14 mouse cellular contexts compared by ENCODE assay signal in genomic region chr11:52163926-52164325, GRCm38 (mm10). TPM values are rescaled to one million over a fixed set of nuclear protein-coding genes. Genes with fewer than 3 reads are reported as not detected.
DNase-seq lines count a peak whose midpoint lies in the region; ATAC-seq and TF ChIP-seq lines count a peak whose summit lies in the region.
"Had no signal": no experiment of that assay in that cellular context is flagged by ENCODE, and none has a peak within 500 bp of the region (broad histone marks: within the 10 kb centered on the region; RNA-seq: fewer than 3 reads in every experiment).

No protein-coding gene starts in this region.

- H3K9me3 ChIP-seq in liver, embryonic 11.5 days (ENCODE audit: control insufficient read depth, low read length): no peaks in the 10 kb centered on the region
- H3K9me3 ChIP-seq in intestine, postnatal 0 days (ENCODE audit: control insufficient read depth): no peaks in the 10 kb centered on the region
- H3K9me3 ChIP-seq: midbrain, embryonic 13.5 days had no signal

- ATAC-seq in liver, embryonic 11.5 days (replicated peaks; ENCODE audit: low FRiP score): no peak
- ATAC-seq in intestine, postnatal 0 days: no peak
- ATAC-seq: activated CD4-positive, CD25-positive, alpha-beta regulatory T cell, adult 4 months; forebrain, embryonic 14.5 days; midbrain, embryonic 13.5 days had no signal

- no peak overlapping the region for H3K4me3 ChIP-seq in liver, adult 2 months (ENCODE audit: insufficient read depth, low read depth, low read length)
- H3K4me3 ChIP-seq in liver, embryonic 11.5 days (ENCODE audit: low read depth, low read length): no peak overlapping the region
- H3K4me3 ChIP-seq in gastrocnemius, adult 2 months: peak overlapping the region; percentile 30; the same call in 1 of the 2 replicates
- H3K4me3 ChIP-seq in intestine, postnatal 0 days (ENCODE audit: low read depth, low read length): no peak overlapping the region
- H3K4me3 ChIP-seq: midbrain, embryonic 13.5 days had no signal

- H3K27ac ChIP-seq in liver, adult 2 months (replicated peaks; ENCODE audit: insufficient read depth, low read depth, low read length): no peak overlapping the region
- H3K27ac ChIP-seq in liver, embryonic 11.5 days (ENCODE audit: low read depth, low read length): no peak overlapping the region
- no peak overlapping the region for H3K27ac ChIP-seq in gastrocnemius, adult 2 months
- H3K27ac ChIP-seq in intestine, postnatal 0 days (ENCODE audit: low read depth, low read length): no peak overlapping the region
- H3K27ac ChIP-seq: midbrain, embryonic 13.5 days had no signal

- no peaks in the 10 kb centered on the region for H3K79me2 ChIP-seq in liver, adult 2 months (ENCODE audit: control insufficient read depth, insufficient read depth, low read length)

- no peak overlapping the region for H3K4me2 ChIP-seq in liver, embryonic 11.5 days
- H3K4me2 ChIP-seq in intestine, postnatal 0 days (replicated peaks; ENCODE audit: low read depth): no peak overlapping the region
- H3K4me2 ChIP-seq: midbrain, embryonic 13.5 days had no signal

- H3K4me1 ChIP-seq in liver, adult 2 months (ENCODE audit: control insufficient read depth, insufficient read depth, low read length): no peaks in the 10 kb centered on the region
- no peaks in the 10 kb centered on the region for H3K4me1 ChIP-seq in liver, embryonic 11.5 days (replicated peaks; ENCODE audit: control insufficient read depth, insufficient read depth, low read length)
- H3K4me1 ChIP-seq in intestine, postnatal 0 days (replicated peaks; ENCODE audit: control insufficient read depth, insufficient read depth, low read length): no peaks in the 10 kb centered on the region

- peak; percentile 19 for DNase-seq in liver, adult 2 months (ENCODE audit: extremely low read depth, low read depth, low spot score)
- DNase-seq in liver, embryonic 11.5 days (ENCODE audit: low spot score): no peak
- peak; percentile 59 for DNase-seq in gastrocnemius, adult 2 months
- peak; percentile 62 to 70 for DNase-seq in kidney, adult 8-10 months
- DNase-seq in lung, postnatal 25 days (ENCODE audit: low spot score): peak; percentile 54
- no peak for DNase-seq in left cerebral cortex, postnatal 25 days (ENCODE audit: low spot score in 2 of 2)
- DNase-seq in layer of hippocampus, adult 9-11 months: no peak

- H3K9ac ChIP-seq in liver, adult 2 months (ENCODE audit: low read depth, low read length): no peak overlapping the region
- H3K9ac ChIP-seq in liver, embryonic 11.5 days (ENCODE audit: low read depth, low read length): no peak overlapping the region
- H3K9ac ChIP-seq in intestine, postnatal 0 days (ENCODE audit: low read depth, low read length): no peak overlapping the region
- H3K9ac ChIP-seq: midbrain, embryonic 13.5 days had no signal

- H3K36me3 ChIP-seq in liver, adult 2 months (ENCODE audit: control insufficient read depth, insufficient read depth, low read length): no peaks in the 10 kb centered on the region
- no peaks in the 10 kb centered on the region for H3K36me3 ChIP-seq in liver, embryonic 11.5 days (ENCODE audit: control insufficient read depth, insufficient read depth, low read length)
- H3K36me3 ChIP-seq in intestine, postnatal 0 days (ENCODE audit: control insufficient read depth, insufficient read depth): no peaks in the 10 kb centered on the region
- H3K36me3 ChIP-seq: midbrain, embryonic 13.5 days had no signal

- WGBS in liver, adult 2 months: 33% methylated on average over 10 of the region's 10 CpGs
- 25% methylated on average over 10 of the region's 10 CpGs for WGBS in liver, embryonic 11.5 days
- 31% methylated on average over 10 of the region's 10 CpGs for WGBS in intestine, postnatal 0 days

- intact Hi-C loops in gastrocnemius, adult 2 months (cut with DNase I): no loop called here
- intact Hi-C loops in left cerebral cortex, postnatal 25 days (cut with DNase I): no loop called here

- no peak for TF ChIP-seq POLR2A in liver, adult 2 months (IDR thresholded peaks at IDR 0.05; ENCODE audit: extremely low read depth, insufficient read depth, low read length)

- TF ChIP-seq CTCF in liver, adult 2 months (IDR thresholded peaks at IDR 0.05; ENCODE audit: low read depth, low read length): no peak
- no peak for TF ChIP-seq CTCF in gastrocnemius, adult 2 months (IDR thresholded peaks at IDR 0.05)
- TF ChIP-seq CTCF in intestine, postnatal 0 days (IDR thresholded peaks at IDR 0.05; ENCODE audit: low read depth): no peak

- peaks cover 2% of the 10 kb centered on the region; the same call in 1 of the 2 replicates for H3K27me3 ChIP-seq in liver, adult 2 months (ENCODE audit: control insufficient read depth, insufficient read depth, low read length)
- H3K27me3 ChIP-seq in liver, embryonic 11.5 days (replicated peaks; ENCODE audit: control insufficient read depth, insufficient read depth, low read length): peaks cover 41% of the 10 kb centered on the region
- peaks cover 3% of the 10 kb centered on the region; the same call in 1 of the 2 replicates for H3K27me3 ChIP-seq in intestine, postnatal 0 days (replicated peaks; ENCODE audit: control insufficient read depth, insufficient read depth, low read length)

RNA-seq across cellular contexts. Expression of gene Olfr1373, which starts 18.6 kb away (rescaled TPM):
- total RNA-seq in liver, adult 2 months (2014; rRNA removed): not detected in 2 replicates
- polyA plus RNA-seq in liver, adult 2 months (2012; rRNA removed): not detected in 2 replicates
- not detected in 2 replicates for polyA plus RNA-seq in liver, embryonic 11.5 days (2014; fragmentation: Nextera tagmentation; extraction: Ambion mirVana)
- not detected for total RNA-seq in gastrocnemius, adult 2 months (2021)
- polyA plus RNA-seq in intestine, postnatal 0 days (2015; fragmentation: Nextera tagmentation; extraction: Ambion mirVana): not detected in 2 replicates
- not detected for total RNA-seq in left cerebral cortex, postnatal 25 days (2021)
- total RNA-seq: left cerebral cortex, postnatal 10 days had no signal
- polyA plus RNA-seq: activated CD4-positive, CD25-positive, alpha-beta regulatory T cell, adult 4 months; cortical plate, adult 2 months; forebrain, embryonic 14.5 days; midbrain, embryonic 13.5 days; urinary bladder, adult 2 months had no signal

RNA-seq across cellular contexts. Expression of gene Olfr1371, which starts 49.9 kb away (rescaled TPM):
- 0.18 TPM in 1 of 2 replicates, not detected in the other for total RNA-seq in liver, adult 2 months (2014; rRNA removed)
- not detected in 2 replicates for polyA plus RNA-seq in liver, adult 2 months (2012; rRNA removed)
- polyA plus RNA-seq in liver, embryonic 11.5 days (2014; fragmentation: Nextera tagmentation; extraction: Ambion mirVana): not detected in 2 replicates
- not detected for total RNA-seq in gastrocnemius, adult 2 months (2021)
- not detected in 2 replicates for polyA plus RNA-seq in intestine, postnatal 0 days (2015; fragmentation: Nextera tagmentation; extraction: Ambion mirVana)
- total RNA-seq in left cerebral cortex, postnatal 25 days (2021): not detected
- total RNA-seq: left cerebral cortex, postnatal 10 days had no signal
- polyA plus RNA-seq: activated CD4-positive, CD25-positive, alpha-beta regulatory T cell, adult 4 months; cortical plate, adult 2 months; forebrain, embryonic 14.5 days; midbrain, embryonic 13.5 days; urinary bladder, adult 2 months had no signal

Comparison
In these comparisons a context has a peak if more than half of its experiments do, and no peak if none do; other contexts are left out.
1. DNase-seq: peak in liver, adult 2 months (single experiment), gastrocnemius, adult 2 months (single experiment), kidney, adult 8-10 months (2 of 2) and lung, postnatal 25 days (single experiment); none in liver, embryonic 11.5 days (single experiment), left cerebral cortex, postnatal 25 days (0 of 2) and layer of hippocampus, adult 9-11 months (single experiment).